Mouse (Mus musculus) CH12.LX (cell line): Measurements from ENCODE around the gene Grm8. TPM values are rescaled to one million over a fixed set of nuclear protein-coding genes. Genes with fewer than 3 reads are reported as not detected.

Source experiments
- DNase-seq: peaks from one replicate; pipeline ENCODE4 v3.0.0-alpha.2; 2013; ENCODE audit errors: extremely low read depth
- H3K27ac ChIP-seq: 2 replicates; pipeline ENCODE4 v1.5.1; 2012; ENCODE audit warnings: low read depth, mild to moderate bottlenecking, control low read depth, moderate library complexity; ENCODE audit not compliant: insufficient read depth
- H3K27me3 ChIP-seq: replicated peaks from 2 replicates; pipeline ENCODE3; 2012; ENCODE audit warnings: inconsistent platforms
- H3K36me3 ChIP-seq, 2 experiments: replicated peaks in 1 of 2; 2 replicates each; pipeline versions ENCODE3 to v1.6.1; 2012; ENCODE audit warnings: inconsistent platforms in 1 of 2, low read length in 1 of 2, mild to moderate bottlenecking in 1 of 2, mixed read lengths in 1 of 2, moderate library complexity in 1 of 2; ENCODE audit not compliant: control insufficient read depth in 1 of 2, insufficient read depth in 1 of 2
- H3K4me1 ChIP-seq, 2 experiments: 2 replicates each; pipeline ENCODE4 v1.6.1; 2012; ENCODE audit warnings: inconsistent platforms in 1 of 2, moderate library complexity in 1 of 2; ENCODE audit not compliant: insufficient read depth in 2 of 2, control insufficient read depth in 1 of 2
- H3K4me2 ChIP-seq: 2 replicates; pipeline ENCODE4 v1.6.1; 2012; ENCODE audit warnings: low read depth, mild to moderate bottlenecking, control low read depth; ENCODE audit not compliant: poor library complexity, insufficient read depth, severe bottlenecking
- H3K4me3 ChIP-seq, 3 experiments: fragments of 150-350 bp in 1 of 3; sonication (generic) in 1 of 3; replicated peaks in 1 of 3; 2 replicates each; pipeline versions ENCODE3 to v1.5.1; 2011 to 2012; ENCODE audit warnings: low read depth in 2 of 3, low read length in 2 of 3, mild to moderate bottlenecking in 2 of 3, moderate library complexity in 2 of 3, control low read depth in 1 of 3, improper control_type of control experiment in 1 of 3, inconsistent platforms in 1 of 3, mixed read lengths in 1 of 3; ENCODE audit not compliant: poor library complexity in 1 of 3
- H3K79me2 ChIP-seq: replicated peaks from 2 replicates; pipeline ENCODE4 v1.6.1; 2012; ENCODE audit warnings: mild to moderate bottlenecking, moderate library complexity; ENCODE audit not compliant: control insufficient read depth, poor library complexity, insufficient read depth, severe bottlenecking; ENCODE audit errors: extremely low read depth
- H3K9ac ChIP-seq: 2 replicates; pipeline ENCODE4 v1.6.1; 2012; ENCODE audit warnings: low read depth, mild to moderate bottlenecking, control low read depth, moderate library complexity; ENCODE audit not compliant: insufficient read depth
- H3K9me3 ChIP-seq: replicated peaks from 2 replicates; pipeline ENCODE3; 2012; ENCODE audit warnings: low read length, inconsistent platforms, mixed read lengths
- BHLHE40 ChIP-seq: IDR thresholded peaks from 2 replicates; pipeline ENCODE4 v1.6.1; 2011; ENCODE audit warnings: mild to moderate bottlenecking, low read depth, low read length, improper control_type of control experiment
- CHD2 ChIP-seq: IDR thresholded peaks from 2 replicates; pipeline ENCODE4 v1.6.1; 2011; ENCODE audit warnings: low read length, improper control_type of control experiment
- CTCF ChIP-seq, 2 experiments: IDR thresholded peaks in 1 of 2; conservative IDR thresholded peaks in 1 of 2; 2 replicates each; pipeline ENCODE4 v1.5.1; 2011 to 2012; ENCODE audit warnings: low read depth in 2 of 2, low read length in 2 of 2, improper control_type of control experiment in 1 of 2, inconsistent platforms in 1 of 2, mild to moderate bottlenecking in 1 of 2, moderate library complexity in 1 of 2
- EP300 ChIP-seq: IDR thresholded peaks from 2 replicates; pipeline ENCODE4 v1.6.1; 2011; ENCODE audit warnings: low read length, improper control_type of control experiment
- ETS1 ChIP-seq: conservative IDR thresholded peaks from 2 replicates; pipeline ENCODE4 v1.6.1; 2012; ENCODE audit warnings: low read depth, mild to moderate bottlenecking, inconsistent platforms, low read length, improper control_type of control experiment, moderate library complexity
- GABPA ChIP-seq: IDR thresholded peaks from 2 replicates; pipeline ENCODE4 v1.6.1; 2012; ENCODE audit warnings: low read depth, low read length, improper control_type of control experiment, inconsistent platforms; ENCODE audit not compliant: insufficient replicate concordance
- IRF4 ChIP-seq: IDR thresholded peaks from 2 replicates; pipeline ENCODE4 v1.6.1; 2014; ENCODE audit warnings: low read depth, mild to moderate bottlenecking, inconsistent platforms, low read length, improper control_type of control experiment
- JUND ChIP-seq: conservative IDR thresholded peaks from 2 replicates; pipeline ENCODE4 v1.6.1; 2011; ENCODE audit warnings: low read depth, low read length, improper control_type of control experiment
- MAFK ChIP-seq: IDR thresholded peaks from 2 replicates; pipeline ENCODE4 v1.6.1; 2011; ENCODE audit warnings: low read length, improper control_type of control experiment; ENCODE audit not compliant: insufficient replicate concordance
- MAZ ChIP-seq: IDR thresholded peaks from 2 replicates; pipeline ENCODE4 v1.6.1; 2012; ENCODE audit warnings: low read depth, mild to moderate bottlenecking, inconsistent platforms, low read length, improper control_type of control experiment, moderate library complexity
- NRF1 ChIP-seq: IDR thresholded peaks from 2 replicates; pipeline ENCODE4 v1.6.1; 2014; ENCODE audit warnings: low read depth, mild to moderate bottlenecking, inconsistent platforms, low read length, improper control_type of control experiment, moderate library complexity
- PAX5 ChIP-seq: IDR thresholded peaks from 2 replicates; pipeline ENCODE4 v1.6.1; 2012; ENCODE audit warnings: low read length, inconsistent platforms, mixed read lengths
- POLR2A ChIP-seq: IDR thresholded peaks from 2 replicates; pipeline ENCODE4 v1.6.1; 2011; ENCODE audit warnings: low read depth, mild to moderate bottlenecking, improper control_type of control experiment, low read length
- RAD21 ChIP-seq: IDR thresholded peaks from 2 replicates; pipeline ENCODE4 v1.6.1; 2011; ENCODE audit warnings: low read depth, mild to moderate bottlenecking, low read length, improper control_type of control experiment, moderate library complexity
- SMC3 ChIP-seq: IDR thresholded peaks from 2 replicates; pipeline ENCODE4 v1.6.1; 2011; ENCODE audit warnings: low read depth, low read length, improper control_type of control experiment
- USF1 ChIP-seq: IDR thresholded peaks from 2 replicates; pipeline ENCODE4 v1.6.1; 2014; ENCODE audit warnings: low read depth, mild to moderate bottlenecking, inconsistent platforms, low read length, improper control_type of control experiment
- ZKSCAN1 ChIP-seq: IDR thresholded peaks from 2 replicates; pipeline ENCODE4 v1.6.1; 2012; ENCODE audit warnings: low read depth, inconsistent platforms, low read length, improper control_type of control experiment, borderline replicate concordance
- ZMIZ1 ChIP-seq: IDR thresholded peaks from 2 replicates; pipeline ENCODE4 v1.6.1; 2012; ENCODE audit warnings: low read depth, mild to moderate bottlenecking, inconsistent platforms, low read length, improper control_type of control experiment
- dilution Hi-C: fragments of 300-500 bp; cut with MboI; formaldehyde crosslinking; loops from 2 replicates; pipeline ENCODE4 v1.14.3; 2020; ENCODE audit warnings: low sequenced_read_pairs; ENCODE audit not compliant: extremely low pct_unique_long_range_greater_than_20kb, extremely low pct_ligation_motif_present
- in situ Hi-C: fragments of 300-500 bp; cut with MboI; formaldehyde crosslinking; loops from 3 replicates; pipeline ENCODE4 v1.14.3; 2019; ENCODE audit warnings: low sequenced_read_pairs, low pct_ligation_motif_present, low pct_unique_long_range_greater_than_20kb, mixed read lengths
- polyA plus RNA-seq: library from polyadenylated mRNA; unstranded; fragments of >175 nt; gene quantifications from 2 replicates; pipeline ENCODE4 v1.2.1, GENCODE M21; 2012; ENCODE audit warnings: low read depth; ENCODE audit not compliant: insufficient read length
- total RNA-seq, 2 experiments: library from RNA; depleted of rRNA; stranded (reverse); fragments of 300-350 nt in 1 of 2; fragments of >200 nt in 1 of 2; gene quantifications; 2 replicates each; pipeline ENCODE4 v1.2.3; 2012 to 2014

Gene Grm8
- total and polyA plus RNA-seq, 3 experiments, result 0.08 to 0.72 (median 0.21) TPM

DNA sequence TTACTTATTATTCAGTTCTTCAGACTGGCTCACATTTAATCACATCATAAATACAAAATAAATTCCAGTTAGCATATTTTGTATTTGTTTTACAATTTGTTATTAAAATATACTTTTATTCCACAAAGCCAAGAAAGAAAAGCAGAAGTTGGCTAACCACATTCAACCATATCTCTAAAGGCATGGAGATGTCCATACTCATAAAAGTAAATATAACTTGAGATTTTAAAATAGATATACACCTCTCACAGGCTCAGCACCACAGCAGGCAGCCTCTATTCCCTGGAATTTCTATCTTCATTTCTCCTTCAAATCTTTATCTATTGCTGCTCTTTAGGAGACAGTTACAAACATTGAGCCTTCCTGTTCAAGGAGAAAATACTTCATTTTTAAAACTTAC is 774.5 kb downstream of the Grm8 start:
- dilution Hi-C loops (no loop called here), in situ Hi-C loops (no loop called here)
- H3K4me3 ChIP-seq, result no peak overlapping the region
- no peak for DNase-seq
- H3K27ac ChIP-seq, result no peak overlapping the region
- no peak overlapping the region for H3K9ac ChIP-seq
- H3K27me3 ChIP-seq, result no peaks in the 10 kb centered on the region
- no peak overlapping the region for H3K4me2 ChIP-seq
- no peaks in the 10 kb centered on the region for H3K36me3 ChIP-seq
- no peaks in the 10 kb centered on the region for H3K4me1 ChIP-seq
- H3K9me3 ChIP-seq, result no peaks in the 10 kb centered on the region
- H3K79me2 ChIP-seq, result no peaks in the 10 kb centered on the region
- TF ChIP-seq PAX5 (no peak), IRF4 (no peak), ZMIZ1 (no peak), NRF1 (no peak), SMC3 (no peak), MAZ (no peak), RAD21 (no peak), CHD2 (no peak), POLR2A (no peak), MAFK (no peak), ZKSCAN1 (no peak), EP300 (no peak), CTCF (conservative IDR thresholded peaks at IDR 0.05 in 1 of 2, IDR thresholded peaks at IDR 0.05 in 1 of 2; ENCODE audit: low read depth in 2 of 2, low read length in 2 of 2) (no peak), ETS1 (no peak), GABPA (no peak), USF1 (no peak), BHLHE40 (no peak), JUND (no peak)

DNA sequence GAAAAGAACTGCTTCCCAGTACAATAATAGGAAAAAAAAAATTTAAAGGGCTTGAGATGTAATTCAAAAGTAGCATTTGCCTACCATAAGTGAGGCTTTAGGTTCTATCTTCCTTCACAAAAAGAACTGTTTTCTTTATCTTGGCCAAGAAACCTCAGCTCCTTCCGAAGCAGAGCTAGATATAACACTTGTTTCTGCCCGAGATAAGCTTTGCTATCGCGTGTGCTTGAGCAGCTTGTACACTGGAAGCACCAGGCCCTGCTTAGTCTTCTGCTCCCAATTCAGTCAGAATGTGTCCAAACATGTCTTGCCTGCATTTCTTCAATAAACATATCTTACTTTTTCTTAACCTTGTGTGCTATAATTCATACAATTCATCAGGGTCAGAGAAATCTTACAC is 783.8 kb downstream of the Grm8 start:
- Histone ChIP-seq H3K4me3 (no peak overlapping the region), H3K9ac (no peak overlapping the region), H3K36me3 (no peaks in the 10 kb centered on the region), H3K9me3 (no peaks in the 10 kb centered on the region), H3K4me1 (no peaks in the 10 kb centered on the region), H3K79me2 (no peaks in the 10 kb centered on the region), H3K27ac (no peak overlapping the region), H3K27me3 (no peaks in the 10 kb centered on the region), H3K4me2 (no peak overlapping the region)
- in situ Hi-C loops, result no loop called here
- TF ChIP-seq JUND, result no peak
- dilution Hi-C loops, result no loop called here
- no peak for DNase-seq
